Mouse (Mus musculus): ENCODE data around the gene Akap6.

GRCm38 (mm10) chr12:53063003-53063402 is 363.8 kb downstream of the Akap6 start:
- TF ChIP-seq CTCF (IDR thresholded peaks at IDR 0.05; ENCODE audit: borderline replicate concordance, insufficient read depth, low read depth, low read length) (no peak), POLR2A (IDR thresholded peaks at IDR 0.05; ENCODE audit: borderline replicate concordance, insufficient read depth, low read length) (no peak)
